Mouse (Mus musculus) G1E-ER4 (cell line): ENCODE data around the gene Tbc1d15. TPM values are rescaled to one million over a fixed set of nuclear protein-coding genes. Genes with fewer than 3 reads are reported as not detected.

Experiments
- GATA1 ChIP-seq: IDR thresholded peaks from one replicate; pipeline ENCODE4 v1.8.0; 2012; ENCODE audit warnings: low read length, inconsistent platforms
- polyA plus RNA-seq: library from polyadenylated mRNA; stranded (reverse); fragments of >175 nt; gene quantifications from 2 replicates; pipeline ENCODE4 v1.2.3, GENCODE M21; 2012

Tbc1d15 gene
- polyA plus RNA-seq, 1 experiment, result 1.8 TPM

- no peak for TF ChIP-seq GATA1
Measured at GRCm38 (mm10) chr10:115256162-115256561, 4.9 kb upstream of the Tbc1d15 start.

GRCm38 (mm10) chr10:115253521-115253920 is 2.3 kb upstream of the Tbc1d15 start:
- no peak for TF ChIP-seq GATA1

GRCm38 (mm10) chr10:115252321-115252757 is 1.1 kb upstream of the Tbc1d15 start:
- TF ChIP-seq GATA1, result peak; percentile 89

GRCm38 (mm10) chr10:115250235-115251087 is 806 bp downstream of the Tbc1d15 start:
- TF ChIP-seq GATA1, result no peak

GRCm38 (mm10) chr10:115248041-115248440 is 3.2 kb downstream of the Tbc1d15 start:
- TF ChIP-seq GATA1, result no peak

GRCm38 (mm10) chr10:115245488-115245887 is 5.8 kb downstream of the Tbc1d15 start:
- TF ChIP-seq GATA1, result no peak

GRCm38 (mm10) chr10:115241082-115241595 is 10.1 kb downstream of the Tbc1d15 start:
- no peak for TF ChIP-seq GATA1

GRCm38 (mm10) chr10:115237931-115238330 is 13.3 kb downstream of the Tbc1d15 start:
- TF ChIP-seq GATA1, result no peak

GRCm38 (mm10) chr10:115236733-115237132 is 14.5 kb downstream of the Tbc1d15 start:
- no peak for TF ChIP-seq GATA1

GRCm38 (mm10) chr10:115235501-115235900 is 15.8 kb downstream of the Tbc1d15 start:
- TF ChIP-seq GATA1, result no peak

- no peak for TF ChIP-seq GATA1
Measured at GRCm38 (mm10) chr10:115233798-115234197, 17.5 kb downstream of the Tbc1d15 start.

GRCm38 (mm10) chr10:115232513-115232912 is 18.8 kb downstream of the Tbc1d15 start:
- no peak for TF ChIP-seq GATA1

GRCm38 (mm10) chr10:115229023-115229422 is 22.2 kb downstream of the Tbc1d15 start:
- no peak for TF ChIP-seq GATA1

GRCm38 (mm10) chr10:115226586-115226985 is 24.7 kb downstream of the Tbc1d15 start:
- no peak for TF ChIP-seq GATA1

GRCm38 (mm10) chr10:115223845-115224244 is 27.4 kb downstream of the Tbc1d15 start:
- TF ChIP-seq GATA1, result no peak

GRCm38 (mm10) chr10:115212916-115213580 is 38.2 kb downstream of the Tbc1d15 start:
- TF ChIP-seq GATA1, result no peak

- TF ChIP-seq GATA1, result no peak
Measured at GRCm38 (mm10) chr10:115205825-115206224, 45.4 kb downstream of the Tbc1d15 start.

GRCm38 (mm10) chr10:115205284-115205683 is 46.0 kb downstream of the Tbc1d15 start:
- peak; percentile 40 for TF ChIP-seq GATA1
